Mouse (Mus musculus): Measurements from ENCODE around the gene Gm10643.

Gene Gm10643

GRCm38 (mm10) chr8:84065037-84065436, at the start of gene Gm10643:
Gene Gm10643, minus strand, starts transcription at chr8:84065137.
- no peak for DNase-seq (ENCODE audit: low read depth, low spot score)

GRCm38 (mm10) chr8:84106216-84107040, 41.5 kb upstream of the Gm10643 start:
- DNase-seq (ENCODE audit: low read depth, low spot score): no peak

- DNase-seq (ENCODE audit: low read depth, low spot score): no peak
Measured at GRCm38 (mm10) chr8:84105676-84106075, 40.7 kb upstream of the Gm10643 start.

DNA sequence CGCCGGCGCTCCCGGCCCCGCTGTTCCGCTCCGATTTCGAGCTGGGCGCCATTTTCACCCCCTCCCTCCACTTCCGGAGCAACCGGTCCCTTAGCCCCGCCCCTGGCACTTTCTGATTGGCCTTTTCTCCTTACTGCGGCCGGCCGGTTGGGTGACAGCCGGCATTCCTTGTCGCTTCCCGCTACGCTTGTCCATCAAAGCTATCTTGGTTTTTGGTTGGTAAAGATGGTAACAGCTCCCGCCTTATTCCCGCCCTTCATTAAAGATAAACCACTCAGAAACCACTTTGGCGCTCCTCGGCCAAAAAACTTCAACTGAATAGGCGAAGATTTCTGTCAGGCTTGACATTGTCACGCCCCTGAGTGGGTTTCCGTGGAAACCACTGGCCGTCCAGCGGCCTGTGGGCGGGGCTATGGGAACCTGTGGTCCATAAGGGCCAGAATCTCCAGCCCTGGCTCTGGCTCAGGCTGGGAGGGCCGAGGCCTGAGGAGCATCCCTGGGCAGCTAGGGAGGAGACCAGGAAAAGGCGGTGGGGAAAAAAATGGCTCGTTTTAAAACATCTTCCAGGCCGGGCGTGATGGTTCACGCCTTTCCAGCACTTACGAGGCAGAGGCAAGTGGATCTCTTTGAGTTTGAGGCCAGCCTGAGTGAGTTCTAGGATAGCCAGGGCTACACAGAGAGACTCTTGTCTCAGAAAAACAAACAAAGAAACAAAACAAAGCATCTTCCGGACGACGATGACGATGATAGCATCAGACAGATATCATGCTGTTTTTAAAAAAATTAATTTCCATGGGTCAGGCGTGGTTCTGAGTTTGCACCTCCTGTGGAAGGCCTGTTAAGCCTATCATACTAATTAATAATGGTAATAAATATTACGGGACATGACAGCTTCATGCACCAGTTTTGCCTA, 40.0 kb upstream of the Gm10643 start, which contains the start of gene Dcaf15:
Dcaf15 (minus strand) TSS at position 72 of the 913 bp plus-strand sequence.
- peak; percentile 99 for DNase-seq (ENCODE audit: low read depth, low spot score)

GRCm38 (mm10) chr8:84104221-84104620, 39.3 kb upstream of the Gm10643 start:
- peak; percentile 74 for DNase-seq (ENCODE audit: low read depth, low spot score)

DNA sequence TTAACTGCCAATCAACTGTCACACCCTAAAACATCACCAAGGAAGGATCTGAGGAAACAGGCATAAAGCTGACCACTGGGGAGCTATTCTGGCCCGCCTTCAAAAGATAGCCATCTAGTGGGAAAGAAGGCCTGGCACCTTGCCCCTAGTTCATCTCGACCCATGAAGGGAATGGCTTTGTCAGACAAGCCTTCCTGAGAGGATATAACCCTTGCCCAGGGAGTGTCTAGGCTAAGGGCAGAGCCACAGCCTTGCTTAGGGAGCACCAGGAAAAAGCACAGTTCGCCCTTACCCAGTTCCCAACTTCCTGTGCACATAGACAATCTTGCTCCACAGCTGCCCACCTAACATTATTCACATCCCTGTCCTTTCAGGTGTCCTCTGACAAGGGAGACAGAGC, 38.7 kb upstream of the Gm10643 start:
- DNase-seq (ENCODE audit: low read depth, low spot score): no peak

GRCm38 (mm10) chr8:84101476-84102270, 36.7 kb upstream of the Gm10643 start:
- DNase-seq (ENCODE audit: low read depth, low spot score): no peak

DNA sequence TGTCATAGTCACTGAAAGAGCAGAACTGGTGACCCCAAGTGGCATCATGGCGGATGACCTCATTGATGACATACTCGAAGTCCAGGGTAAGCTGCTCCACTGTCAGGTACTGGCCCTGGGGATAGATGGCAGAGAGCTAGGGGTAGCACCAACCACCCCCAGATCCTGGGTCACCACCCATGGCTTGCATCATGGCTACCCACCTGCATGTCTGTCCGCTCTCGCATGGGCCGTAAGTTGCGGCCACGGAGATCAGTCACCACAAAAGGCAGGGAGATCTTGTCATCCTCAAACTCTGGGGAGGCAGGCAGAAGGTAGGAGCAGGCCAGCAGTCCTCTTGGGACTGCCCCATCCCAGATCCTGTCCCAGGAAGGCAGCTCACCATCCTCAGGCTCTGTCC, 33.4 kb upstream of the Gm10643 start:
- no peak for DNase-seq (ENCODE audit: low read depth, low spot score)

GRCm38 (mm10) chr8:84096061-84096460, 31.1 kb upstream of the Gm10643 start:
- no peak for DNase-seq (ENCODE audit: low read depth, low spot score)

DNA sequence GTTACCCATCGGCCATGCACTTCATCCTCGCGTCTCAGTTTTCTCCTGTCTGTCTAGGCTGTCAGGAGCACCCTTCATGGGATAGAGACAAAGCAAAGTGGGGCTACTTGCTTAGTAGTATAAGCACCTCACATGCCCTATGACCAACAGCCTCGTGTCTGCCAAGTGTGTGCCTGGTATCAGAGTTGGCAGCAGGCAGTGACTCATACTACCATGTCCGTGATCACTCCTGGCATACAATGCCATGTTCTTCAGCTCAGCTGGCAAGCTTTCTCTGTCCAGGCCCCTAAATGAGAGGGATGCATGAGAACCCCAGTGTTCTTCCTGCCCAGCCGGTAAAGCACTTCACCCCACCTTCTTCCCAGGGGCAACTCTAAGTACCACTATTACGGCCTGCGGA, 25.6 kb upstream of the Gm10643 start:
- DNase-seq (ENCODE audit: low read depth, low spot score): no peak

GRCm38 (mm10) chr8:84089277-84089676, 24.3 kb upstream of the Gm10643 start:
- DNase-seq (ENCODE audit: low read depth, low spot score): no peak

GRCm38 (mm10) chr8:84087821-84088220, 22.9 kb upstream of the Gm10643 start:
- DNase-seq (ENCODE audit: low read depth, low spot score): no peak

GRCm38 (mm10) chr8:84087156-84087555, 22.2 kb upstream of the Gm10643 start:
- no peak for DNase-seq (ENCODE audit: low read depth, low spot score)

GRCm38 (mm10) chr8:84084341-84085115, 19.6 kb upstream of the Gm10643 start:
- no peak for DNase-seq (ENCODE audit: low read depth, low spot score)

DNA sequence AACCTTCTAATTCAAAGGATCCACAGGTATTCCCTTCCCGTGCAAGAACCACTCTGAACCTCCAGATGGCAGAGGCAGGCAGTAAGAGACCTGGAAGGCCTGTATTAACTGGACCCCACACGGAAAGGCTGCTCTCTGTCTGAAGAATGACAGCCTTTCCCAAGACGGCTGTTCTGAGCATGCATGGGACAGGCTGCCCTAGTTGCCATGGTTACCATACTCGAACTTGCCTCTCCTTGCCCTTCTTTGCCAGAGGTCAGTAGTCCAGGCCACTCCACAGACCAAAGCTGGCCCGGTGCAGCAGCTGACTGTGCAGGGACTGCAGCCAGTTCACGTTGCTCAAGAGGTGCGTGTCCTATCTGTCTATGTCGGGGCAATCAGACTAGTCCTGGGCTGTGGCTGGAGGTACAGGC, 18.9 kb upstream of the Gm10643 start:
- DNase-seq (ENCODE audit: low read depth, low spot score): peak; percentile 40

DNA sequence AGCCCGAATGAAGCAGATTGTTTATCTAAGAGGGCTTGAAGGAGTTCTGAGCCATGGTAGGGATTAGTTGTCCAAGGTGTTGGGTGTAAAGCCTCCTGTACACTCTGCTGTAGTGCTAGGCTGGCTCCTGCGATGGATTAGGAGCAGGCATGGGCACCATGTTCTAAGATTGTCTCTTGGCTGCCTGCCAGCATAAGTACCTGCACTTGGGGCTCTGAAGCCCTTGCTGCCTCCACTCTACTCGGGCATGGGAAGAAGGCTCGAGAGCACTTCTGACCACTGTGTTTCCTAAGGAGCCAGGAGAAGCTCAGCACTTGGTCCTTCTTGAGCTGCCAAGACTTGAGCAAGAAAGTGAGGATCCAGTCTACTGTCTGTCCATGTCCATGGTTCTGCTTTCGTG, 14.3 kb upstream of the Gm10643 start:
- no peak for DNase-seq (ENCODE audit: low read depth, low spot score)

GRCm38 (mm10) chr8:84076849-84077248, 11.9 kb upstream of the Gm10643 start:
- DNase-seq (ENCODE audit: low read depth, low spot score): no peak

- no peak for DNase-seq (ENCODE audit: low read depth, low spot score)
Measured at GRCm38 (mm10) chr8:84076412-84076811, 11.5 kb upstream of the Gm10643 start.

DNA sequence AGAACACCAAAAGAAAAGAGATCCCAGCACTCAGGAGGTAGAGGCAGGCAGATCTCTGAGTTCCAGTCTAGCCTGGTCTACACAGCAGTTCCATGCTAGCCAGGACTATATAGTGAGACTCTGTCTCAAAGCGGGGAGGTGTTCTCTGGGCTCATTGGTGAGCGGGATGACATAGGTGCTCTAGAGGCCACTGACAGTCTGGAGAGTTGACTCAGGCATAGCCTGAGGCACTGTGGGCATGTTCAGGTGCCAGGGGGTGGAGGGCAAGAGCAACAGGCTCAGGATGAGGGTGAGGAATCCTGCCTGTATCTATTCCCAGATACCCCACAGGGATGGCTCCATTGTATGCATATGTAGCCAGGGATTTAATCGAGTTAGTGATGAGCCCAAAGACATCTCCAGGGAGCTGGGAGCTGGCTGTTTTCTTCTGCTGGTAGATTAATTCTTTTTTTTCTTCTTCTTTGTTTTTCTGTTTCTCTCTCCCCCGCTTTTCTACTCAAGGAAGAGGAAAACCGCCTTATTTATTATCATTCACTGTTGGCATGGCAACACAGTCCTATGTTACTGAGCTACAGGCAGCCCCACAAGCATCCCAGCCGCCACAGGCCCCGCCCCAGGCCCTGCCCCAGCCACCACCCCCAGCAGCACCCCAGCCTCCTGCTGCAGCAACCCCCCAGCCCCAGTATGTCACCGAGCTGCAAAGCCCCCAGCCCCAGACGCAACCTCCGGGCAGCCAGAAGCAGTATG, 8.5 kb upstream of the Gm10643 start:
- no peak for DNase-seq (ENCODE audit: low read depth, low spot score)

DNA sequence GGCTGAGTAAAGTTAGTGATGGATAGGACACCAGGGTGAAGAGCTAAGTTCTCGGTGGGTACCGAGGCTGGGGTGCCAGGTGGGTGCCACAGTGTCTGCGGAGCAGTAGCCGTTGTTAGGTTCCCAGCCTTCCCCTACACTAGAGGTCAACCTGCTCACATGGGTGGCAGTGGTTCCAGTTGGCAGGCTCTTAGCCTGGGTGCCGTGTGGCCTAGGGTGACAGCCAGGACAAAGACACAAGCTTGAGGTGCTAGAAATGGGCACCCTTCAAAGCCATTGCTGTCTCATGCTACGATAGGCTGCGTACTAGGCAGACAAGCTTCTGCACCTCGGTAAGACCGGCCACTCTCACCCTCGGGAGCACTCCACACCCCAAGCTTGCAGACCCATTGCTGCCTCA, 7.4 kb upstream of the Gm10643 start:
- no peak for DNase-seq (ENCODE audit: low read depth, low spot score)
